Mouse (Mus musculus) right cerebral cortex, postnatal 10 days (tissue): ENCODE results near the gene Capn11.

ENCODE experiments used
- DNase-seq, 2 experiments: peaks; one replicate each; pipeline ENCODE4 v3.0.0; 2021; ENCODE audit warnings: low spot score in 2 of 2

Gene Capn11

DNA sequence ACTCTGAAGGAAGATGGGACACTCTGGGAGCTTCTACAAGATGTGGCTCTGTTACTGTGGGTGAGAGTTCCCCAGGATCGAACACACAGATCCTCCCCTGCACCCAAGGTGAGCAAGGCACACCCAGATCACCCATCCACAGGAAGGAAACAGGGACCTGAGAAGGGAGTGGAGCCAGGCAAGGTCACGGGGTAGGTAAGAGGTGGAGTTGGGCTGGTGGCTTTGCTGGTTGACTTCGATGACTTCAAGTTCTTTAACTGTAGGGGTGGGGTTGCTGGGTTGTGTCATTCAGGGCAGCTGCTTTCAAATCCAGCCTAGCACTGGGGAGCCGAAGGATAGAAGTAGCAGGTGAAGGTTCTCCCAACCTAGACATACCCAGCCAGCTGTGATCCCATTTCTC lies 23.7 kb upstream of the Capn11 start:
- no peak for DNase-seq

DNA sequence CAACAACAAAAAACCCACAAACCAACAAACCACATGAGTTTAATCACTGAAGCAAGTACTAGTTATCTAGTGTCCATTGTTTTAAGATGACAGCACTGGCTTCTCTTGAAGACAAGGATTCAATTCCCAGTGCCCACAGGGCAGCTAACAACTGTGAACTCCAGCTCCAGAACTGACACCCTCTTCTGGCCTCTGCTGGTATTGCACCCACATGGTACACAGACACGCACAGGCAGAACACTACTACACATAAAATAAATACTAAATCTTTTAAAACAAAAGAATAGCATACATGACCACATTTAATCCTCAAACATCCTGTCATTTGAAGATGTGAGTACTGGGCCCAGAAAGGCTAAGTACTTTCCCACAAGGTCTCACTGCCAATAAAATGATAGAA lies 22.5 kb upstream of the Capn11 start:
- DNase-seq, result no peak

DNA sequence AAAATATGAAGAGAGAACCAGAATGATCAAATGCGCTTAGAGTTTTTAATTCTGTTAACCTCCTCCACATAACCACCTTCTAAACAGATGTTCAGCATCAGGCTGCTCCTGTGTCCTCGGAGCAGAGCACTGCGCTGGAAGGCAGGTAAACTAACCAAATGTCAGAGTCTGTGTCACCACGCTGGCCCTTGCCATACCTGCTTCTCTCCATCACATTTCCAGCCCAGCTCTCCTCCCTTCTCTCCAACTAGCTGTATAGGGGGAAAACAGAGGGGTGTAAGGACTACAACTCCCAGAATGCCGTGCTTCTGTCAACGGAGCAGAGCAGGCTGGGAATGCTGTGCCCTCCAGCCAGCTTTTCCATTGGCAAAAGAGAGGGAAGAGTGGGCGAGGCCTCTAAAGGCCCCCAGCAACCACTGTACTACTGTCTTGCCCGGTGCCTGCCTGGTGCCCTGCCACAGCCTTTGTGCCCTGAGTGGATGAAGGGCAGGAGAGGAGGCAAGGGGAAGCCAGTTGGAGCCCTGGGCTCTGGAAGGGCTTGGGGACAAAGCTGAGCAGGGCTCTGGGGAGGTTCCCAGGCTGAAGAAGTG lies 21.4 kb upstream of the Capn11 start:
- peak; percentile 83 to 89 for DNase-seq

DNA sequence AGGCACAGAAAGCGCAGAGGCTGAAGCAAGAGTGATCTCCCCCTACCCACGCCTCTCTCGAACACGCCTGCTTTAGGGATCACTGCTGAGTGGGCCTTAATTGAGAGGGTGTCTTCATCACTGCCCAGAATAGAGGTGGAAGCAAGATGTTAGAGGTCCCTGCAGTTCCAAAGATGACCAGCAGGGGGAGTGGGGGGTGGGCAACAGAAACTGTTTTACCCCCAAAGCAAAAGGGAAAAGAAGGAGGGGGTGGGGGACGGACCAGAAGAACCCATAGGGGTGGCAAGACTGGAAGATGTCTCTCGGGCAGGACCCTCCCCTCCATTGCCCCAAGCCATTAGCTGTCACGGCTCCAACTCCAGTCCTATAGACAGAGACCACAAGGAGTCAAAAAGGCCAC lies 19.0 kb upstream of the Capn11 start:
- DNase-seq, result peak in 1 of 2 experiments; percentile 77

DNA sequence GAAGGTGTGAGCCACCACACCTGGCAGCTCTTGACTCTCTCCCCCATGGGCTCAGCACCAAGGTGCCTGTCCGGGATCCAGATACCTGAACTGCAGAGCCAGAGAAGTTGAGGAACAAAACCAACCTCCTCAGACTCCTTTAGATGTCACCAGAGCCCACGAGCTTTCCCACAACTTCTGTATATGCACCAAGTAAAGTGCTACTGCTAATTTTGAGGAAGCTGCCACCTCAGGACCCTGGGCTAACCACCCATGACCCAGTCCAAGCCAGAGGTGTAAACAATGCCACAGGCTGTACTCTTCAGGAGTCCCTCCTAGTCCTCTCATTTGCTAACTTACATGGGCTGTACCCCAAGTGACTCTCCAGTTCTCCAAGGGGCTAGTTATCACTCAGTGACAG lies 13.5 kb upstream of the Capn11 start:
- no peak for DNase-seq

DNA sequence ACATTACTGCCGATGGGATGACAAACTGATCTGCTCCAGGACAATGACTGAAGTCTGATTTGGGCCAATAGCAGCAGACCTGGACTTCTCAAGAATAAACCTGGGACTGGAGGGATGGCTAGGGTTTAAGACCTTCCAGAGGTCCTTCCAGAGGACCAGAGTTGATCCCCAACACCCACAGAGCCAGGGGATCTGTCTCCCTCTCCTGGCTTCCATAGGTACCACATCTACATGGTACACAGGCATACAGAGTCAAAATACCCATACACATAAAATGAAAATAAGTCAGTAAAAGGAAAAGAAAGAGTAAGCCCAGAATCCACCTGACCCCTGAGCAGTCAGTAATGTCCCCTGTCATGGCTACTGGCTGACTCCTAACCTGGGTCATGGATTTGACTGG lies 12.7 kb upstream of the Capn11 start:
- DNase-seq, result no peak

DNA sequence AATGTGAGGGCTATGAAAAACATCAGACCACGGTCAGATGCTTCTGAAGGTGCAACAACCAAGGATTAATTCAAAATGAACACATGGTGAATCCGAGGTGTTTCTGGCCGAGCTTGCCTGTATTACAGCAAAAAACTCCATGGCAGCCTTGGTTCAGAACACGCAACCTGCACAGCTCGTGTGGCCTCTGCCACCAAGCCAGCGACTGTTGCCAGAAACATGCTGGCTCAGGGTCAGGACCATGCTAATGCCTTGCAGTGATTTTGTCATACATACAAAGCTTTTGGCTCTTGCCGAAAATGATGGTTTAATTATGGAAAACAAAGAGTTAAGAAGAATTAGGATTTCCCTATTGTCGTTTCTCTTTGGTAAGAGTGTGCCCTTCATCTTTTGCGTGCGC lies 8.9 kb upstream of the Capn11 start:
- no peak for DNase-seq

DNA sequence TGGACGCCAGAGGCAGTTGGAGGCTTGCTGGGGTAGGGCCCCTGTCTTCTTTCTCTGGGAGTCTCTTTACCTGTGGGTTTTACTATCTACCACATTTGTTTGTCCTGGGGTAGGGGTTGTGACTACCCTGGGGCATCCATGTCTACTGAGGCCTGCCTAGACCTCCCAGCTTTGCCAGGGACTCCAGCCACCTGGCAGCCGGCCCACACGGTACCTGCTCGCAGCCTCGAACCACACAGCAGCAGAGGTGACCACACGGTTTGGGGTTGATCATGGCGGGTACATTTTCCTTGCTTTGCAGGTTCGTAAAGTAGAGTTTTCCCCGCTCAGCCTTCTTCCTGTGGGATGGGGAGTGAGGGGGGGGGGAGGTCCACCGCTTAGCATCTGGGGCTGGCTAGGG lies 8.4 kb upstream of the Capn11 start:
- DNase-seq, result no peak

DNA sequence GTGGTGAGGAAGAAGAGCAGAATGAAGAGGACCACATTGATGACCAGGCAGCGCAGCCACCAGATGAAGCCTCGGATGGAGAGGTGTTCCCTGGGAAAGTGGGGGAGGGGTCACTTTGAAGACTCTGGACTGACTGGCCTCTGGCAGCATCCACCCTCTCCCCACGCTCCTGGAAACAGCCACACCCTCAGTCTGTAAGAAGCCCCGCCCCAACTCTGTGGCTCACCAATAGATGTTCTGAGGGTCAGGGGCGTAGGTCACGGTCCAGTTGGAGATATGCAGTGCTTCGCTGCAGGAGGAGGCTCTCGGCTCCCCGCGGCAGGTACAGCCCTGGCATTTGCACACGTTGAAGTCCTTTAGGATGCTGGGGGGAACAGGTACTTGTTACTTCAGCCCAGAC lies 7.0 kb upstream of the Capn11 start:
- no peak for DNase-seq

DNA sequence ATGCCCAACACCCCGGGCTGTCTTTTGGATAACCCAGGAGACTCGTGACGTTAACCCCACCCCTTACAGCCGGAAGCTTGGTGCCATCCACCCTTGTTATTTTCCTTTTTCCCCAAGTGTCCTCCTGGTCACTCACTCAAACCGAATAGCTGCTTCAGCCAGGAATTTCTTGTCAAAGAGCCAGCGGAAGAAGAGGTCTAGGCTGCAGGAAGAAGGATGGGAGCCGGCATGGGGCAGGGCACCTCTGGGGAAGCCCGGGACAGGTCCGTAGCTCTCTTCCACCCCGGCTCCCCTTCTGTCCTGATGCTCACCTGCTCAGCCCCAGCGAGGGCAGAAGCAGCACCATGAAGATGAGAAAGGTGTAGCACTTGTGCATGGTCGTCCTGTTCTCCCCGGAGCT lies 5.5 kb upstream of the Capn11 start:
- DNase-seq, result no peak

DNA sequence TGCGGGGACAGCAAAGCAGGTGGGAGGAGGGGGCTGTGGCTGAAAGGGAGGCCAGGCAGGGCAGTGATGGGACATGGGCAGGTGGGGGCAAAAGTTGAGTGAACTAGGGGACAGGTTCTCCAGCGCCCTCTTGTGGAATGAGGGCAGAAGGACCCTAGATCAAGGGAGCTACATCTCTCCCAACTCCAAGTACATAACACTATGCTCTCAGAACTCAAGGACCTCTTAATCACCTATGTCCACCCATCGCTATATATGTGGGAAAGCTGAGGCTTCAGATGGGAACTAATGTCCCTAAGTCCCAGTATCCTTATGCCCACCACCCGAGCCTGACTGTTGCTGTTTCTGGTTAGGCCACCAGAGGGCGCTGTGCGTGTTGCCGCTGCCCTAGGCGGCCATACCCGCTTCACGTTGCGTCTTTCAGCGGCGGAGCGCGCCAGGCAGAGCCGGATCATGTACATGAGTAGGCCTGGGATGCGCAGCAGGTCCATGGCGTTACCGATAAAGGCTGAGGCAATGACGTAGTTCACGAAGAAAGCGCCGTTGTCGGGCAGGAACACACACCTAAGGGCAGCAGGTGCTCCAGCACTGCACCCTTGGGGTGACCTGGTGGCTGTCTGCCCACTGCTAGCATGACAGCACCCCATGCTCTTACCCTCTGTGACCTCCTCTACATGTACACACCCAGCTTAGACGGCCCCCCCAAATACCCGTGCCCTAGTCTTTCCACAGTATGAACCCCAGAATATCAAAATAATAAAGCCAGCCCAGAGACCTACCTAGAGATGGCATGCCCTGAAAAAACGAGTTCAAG lies 4.2 kb upstream of the Capn11 start:
- peak; percentile 83 to 88 for DNase-seq

DNA sequence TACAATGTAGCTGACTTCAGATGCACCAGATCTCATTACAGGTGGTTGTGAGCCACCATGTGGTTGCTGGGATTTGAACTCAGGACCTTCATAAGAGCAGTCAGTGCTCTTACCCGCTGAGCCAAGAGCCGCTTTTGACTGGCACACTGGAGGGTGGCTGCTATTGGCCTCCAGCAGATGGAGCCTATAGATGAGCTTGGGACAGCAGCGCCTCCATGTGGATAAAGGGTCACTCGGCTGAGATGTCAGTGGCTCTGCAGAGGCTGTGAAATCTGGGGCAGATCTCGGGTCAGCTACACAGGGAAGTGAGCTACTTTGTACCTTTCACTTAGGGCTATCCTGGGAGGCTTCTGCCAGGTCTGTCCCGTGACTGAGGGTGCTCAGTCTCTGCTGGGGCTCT lies 3.3 kb downstream of the Capn11 start:
- no peak for DNase-seq

DNA sequence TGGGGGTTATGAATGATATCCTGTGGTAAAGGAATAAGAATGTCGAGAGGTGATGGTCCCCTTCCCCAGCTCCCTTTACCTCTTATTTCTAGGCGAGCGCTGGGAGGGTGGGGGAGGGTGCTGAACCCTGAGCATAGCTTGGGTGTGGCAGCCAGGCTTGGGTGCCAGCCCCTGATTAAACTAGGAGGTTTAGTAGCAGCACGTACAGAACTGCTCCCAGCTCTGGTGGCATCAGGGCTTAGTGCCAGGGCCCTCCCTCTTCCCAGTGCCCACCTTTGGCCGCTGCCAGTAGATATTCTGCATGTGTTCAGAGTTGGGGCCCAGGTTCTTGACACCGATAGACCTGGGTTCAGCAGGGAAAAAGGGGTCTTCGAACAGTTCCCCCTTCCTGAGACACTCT lies 5.9 kb downstream of the Capn11 start:
- no peak for DNase-seq

DNA sequence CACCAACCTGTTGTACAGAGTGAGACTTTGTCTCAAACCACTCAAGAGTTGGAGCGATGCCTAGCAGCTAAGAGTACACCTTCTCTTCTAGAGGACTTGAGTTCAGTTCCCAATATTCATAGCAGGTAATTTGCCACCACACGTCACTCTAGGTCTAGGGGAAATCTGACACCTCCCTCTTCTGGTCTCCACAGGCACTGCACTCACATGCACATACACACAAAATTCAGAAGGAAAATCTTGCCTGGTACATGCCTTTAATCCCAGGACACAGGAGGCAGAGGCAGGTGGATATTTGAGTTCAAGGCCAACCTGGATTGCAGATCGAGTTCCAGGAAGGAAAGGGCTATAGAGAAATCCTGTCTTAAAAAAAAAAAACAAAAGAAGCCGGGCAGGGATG lies 14.9 kb downstream of the Capn11 start:
- no peak for DNase-seq

DNA sequence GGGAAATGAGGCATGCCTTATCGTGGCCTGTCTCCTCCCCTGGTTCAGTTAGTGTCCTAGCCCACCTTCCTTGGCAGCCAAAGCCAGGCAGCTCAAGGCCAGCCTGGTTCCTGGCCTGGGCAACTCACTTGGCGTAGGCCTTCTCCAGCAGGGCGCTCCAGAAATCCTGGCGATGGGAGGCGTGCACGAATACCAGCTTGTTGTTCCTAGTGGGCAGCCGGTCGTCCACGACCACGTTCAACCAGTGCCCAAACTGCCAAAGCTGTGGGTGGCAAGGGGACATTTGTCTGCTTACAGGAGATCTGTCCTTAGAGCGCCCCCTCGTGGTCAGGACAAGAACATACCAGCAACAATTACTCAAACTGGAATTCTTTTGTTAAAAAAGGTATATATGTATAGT lies 16.4 kb downstream of the Capn11 start:
- DNase-seq, result peak; percentile 77 to 82

DNA sequence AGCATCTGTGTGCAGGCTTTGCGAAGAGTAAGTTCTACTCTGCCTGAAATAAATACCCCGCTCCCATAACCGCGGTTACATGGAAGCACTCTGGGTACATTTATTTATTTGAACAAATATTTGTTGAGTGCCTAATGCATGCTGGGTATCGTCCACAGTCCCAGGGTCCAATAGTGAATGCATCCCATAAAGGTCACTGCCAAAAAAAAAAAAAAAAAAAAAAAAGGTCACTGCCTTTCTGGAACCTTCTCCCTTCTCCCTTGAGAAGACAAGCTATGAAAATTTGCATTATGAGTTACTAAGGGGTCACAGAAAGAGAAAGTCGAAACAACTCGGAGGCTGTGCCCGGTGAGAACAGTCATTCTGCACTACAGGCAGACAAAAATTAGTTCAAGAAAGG lies 17.1 kb downstream of the Capn11 start:
- no peak for DNase-seq

DNA sequence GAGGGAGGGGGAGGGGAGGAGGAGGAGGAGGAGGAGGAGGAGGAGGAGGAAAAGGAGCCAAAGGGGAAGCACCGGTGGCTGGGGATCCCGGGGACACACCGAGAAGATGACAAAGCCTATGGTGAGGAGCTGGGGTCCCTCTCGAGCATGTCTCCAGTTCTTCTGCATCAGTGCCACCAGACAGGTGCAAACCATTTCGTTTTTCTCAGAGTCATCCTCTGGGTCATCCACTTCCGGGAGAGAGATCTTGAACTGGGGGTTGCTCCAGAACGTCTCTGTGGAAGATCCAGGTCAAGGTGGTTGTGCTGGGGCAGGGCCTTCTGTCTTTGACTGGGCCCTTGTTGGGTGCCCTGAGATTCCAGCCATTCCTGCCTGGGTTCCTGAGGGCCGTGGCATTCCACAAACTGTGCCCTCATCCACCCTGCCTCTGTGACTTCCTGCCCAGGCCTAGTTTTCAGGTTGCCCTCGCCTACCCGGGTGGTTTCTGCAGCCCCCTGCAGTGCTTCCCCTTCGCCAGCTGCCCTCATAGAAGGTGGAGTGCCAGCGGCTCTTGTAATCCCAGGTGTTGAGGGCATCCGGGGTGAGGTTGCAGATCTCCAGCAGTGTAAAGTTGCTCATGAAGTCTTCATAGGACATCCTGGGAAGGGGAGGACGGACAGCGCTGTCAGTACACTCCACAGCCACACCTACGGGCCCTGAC lies 20.4 kb downstream of the Capn11 start:
- no peak for DNase-seq

DNA sequence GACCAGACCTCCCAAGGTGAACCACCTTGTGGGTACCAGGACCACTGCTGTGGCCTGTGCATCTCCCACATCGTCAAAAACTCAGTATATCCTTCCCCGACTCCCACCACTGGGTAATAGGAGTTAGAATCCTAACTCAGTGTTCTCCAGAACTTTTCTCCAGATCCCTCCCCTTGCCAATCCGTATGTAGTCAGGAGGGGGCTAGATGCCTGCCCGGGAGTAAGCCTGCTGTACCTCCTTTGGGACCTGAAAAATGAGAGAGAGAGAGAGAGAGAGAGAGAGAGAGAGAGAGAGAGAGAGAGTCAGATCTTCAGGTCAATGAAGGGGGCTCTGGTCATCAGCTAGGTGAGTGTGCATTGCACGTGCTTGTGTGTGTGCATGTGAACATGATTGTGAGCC lies 25.1 kb downstream of the Capn11 start:
- DNase-seq, result no peak

DNA sequence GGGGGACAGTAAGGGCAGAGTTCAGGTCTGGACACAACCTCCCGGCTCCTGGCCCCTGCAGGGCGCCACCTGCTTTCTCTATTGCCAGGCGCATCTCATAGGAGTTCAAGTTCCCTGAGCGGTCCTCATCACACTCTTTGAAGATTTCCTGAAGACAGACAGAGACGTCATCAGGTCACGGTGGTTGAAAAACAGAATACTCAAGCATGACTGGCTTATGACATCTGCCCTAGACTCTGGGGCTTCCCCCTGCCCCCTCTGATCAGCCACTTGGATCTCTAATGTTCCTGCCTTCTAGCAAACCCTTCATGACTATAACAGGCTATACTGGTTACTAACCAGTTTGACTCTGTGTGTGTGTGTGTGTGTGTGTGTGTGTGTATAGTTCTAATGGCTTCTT lies 27.2 kb downstream of the Capn11 start:
- DNase-seq, result no peak

DNA sequence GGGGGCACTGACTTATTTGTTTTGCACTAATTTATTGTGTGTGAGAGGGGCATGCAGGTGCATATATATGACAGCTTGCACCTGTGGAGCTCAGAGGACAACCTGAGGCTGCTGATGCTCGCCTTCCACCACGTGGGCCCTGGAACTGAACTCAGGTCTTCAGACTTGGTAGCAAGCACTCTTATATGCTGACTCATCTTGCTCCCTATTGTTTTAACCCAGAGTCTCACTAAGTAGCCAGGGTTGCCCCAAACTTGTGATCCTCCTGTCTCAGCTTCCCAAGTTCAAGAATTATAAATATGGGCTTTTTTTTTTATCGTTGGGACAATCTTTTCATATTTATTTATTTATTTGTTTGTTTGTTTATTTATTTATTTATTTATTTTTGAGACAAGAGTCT lies 28.1 kb downstream of the Capn11 start:
- no peak for DNase-seq

DNA sequence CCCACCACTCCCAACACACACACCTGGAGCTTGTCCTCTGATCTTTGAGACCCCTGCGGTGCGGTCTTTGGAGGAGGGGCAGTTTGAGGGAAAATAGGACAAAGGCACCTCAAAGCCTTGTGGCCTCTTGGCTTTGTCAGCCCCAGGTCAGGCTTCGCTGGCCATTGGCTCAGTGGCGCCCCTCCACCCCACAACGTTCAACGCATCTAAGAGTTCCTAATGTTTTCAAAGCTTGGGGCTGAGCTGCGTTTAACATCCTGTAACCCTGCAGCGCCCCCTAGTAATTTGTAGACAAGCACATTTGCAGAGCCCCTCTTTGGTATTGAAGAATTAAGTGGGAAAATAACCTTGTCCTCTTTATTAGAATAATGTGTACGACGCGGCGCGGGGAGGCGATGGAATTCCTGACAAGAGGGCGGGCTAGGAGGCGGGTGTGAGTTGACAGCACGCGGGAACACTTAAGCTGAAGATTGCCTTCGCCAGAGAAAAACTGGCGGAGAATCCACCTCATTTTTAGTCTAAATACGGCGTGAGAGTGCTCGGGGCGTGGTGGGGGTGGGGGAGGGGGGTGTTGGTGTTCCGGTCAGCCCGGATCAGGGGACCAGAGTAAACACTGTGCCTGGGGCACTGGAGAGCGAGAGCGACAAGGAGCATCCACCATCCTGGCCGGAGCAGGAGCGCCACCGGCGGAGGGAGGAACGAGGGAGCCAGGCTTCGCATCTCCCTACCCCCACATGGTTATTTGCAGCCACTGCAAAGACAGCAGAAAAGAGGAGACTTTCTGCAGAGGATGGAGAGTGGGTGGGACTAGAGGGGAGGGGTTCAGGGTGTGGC lies 29.0 kb downstream of the Capn11 start:
- peak; percentile 81 to 86 for DNase-seq
